Mouse (Mus musculus): ENCODE data around the gene Olfr1469.
"Not testable (repeated sequence)": the region's sequence is repeated elsewhere in the genome, so short reads cannot be mapped to it uniquely, and the experiment has no call there.

The Olfr1469 gene

DNA sequence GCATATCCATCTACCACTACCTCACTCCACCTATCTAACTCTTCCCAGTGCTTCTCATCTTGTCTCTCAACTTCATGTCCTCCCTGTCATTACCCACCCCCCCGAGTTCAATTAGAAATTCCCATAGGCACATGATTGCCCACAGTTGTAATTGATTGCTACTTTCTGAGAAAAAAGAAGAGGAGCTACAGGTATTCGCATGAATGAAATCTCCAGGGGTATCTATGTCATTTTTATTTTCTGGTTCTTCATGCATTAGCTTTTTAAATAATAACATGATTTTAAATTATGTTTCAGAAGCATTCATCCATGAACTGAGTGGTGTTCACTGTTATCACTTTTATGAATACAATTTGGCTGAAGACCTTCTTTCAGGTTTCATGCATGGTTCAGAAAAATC is at the start of gene Olfr1469:
Gene Olfr1469, plus strand, starts transcription at position 301 of the 400 bp plus-strand sequence.
- DNase-seq (ENCODE audit: low spot score in 2 of 2), result no peak

DNA sequence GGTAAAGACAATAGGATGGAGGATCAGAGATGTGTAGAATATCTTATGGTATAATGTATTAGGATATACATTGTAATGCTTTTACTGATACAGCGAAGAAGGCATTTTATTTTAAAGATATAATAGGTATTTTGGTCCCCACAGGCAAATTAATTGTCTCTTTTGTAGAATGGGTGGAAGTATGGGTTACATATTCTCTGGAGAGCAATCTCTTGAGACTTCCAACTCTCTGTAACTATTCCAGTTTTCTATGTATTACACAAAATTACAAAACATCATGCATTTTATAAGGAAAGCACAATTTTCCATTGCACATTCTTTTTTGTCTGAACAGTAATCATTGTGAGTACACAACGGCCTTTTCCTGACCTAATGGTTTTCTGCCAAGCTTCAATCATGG is 45.7 kb upstream of the Olfr1469 start, which contains the start of gene Olfr1467:
Gene Olfr1467, plus strand, starts transcription at position 301 of the 400 bp plus-strand sequence.
- DNase-seq (ENCODE audit: low spot score in 2 of 2), result no peak

DNA sequence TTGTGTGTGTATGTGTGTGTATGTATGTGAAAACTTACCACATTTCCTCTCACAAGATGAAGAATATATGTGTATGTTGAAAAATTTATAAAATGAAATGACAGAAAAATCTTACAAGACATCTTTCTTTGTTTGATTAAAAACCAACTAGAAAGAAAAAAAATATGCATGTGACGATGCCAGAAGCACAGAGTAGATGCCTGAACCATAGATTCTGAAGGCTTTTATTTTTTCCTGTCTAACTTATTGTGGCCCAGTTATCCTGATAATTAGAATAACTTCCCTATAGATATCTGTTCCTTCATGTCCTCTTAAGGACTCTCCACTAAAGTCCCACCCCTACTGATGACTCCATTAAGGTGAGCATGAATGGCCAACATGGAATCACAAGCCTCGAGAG is 35.5 kb downstream of the Olfr1469 start, which contains the start of gene Olfr1471:
Gene Olfr1471, plus strand, starts transcription at position 301 of the 400 bp plus-strand sequence.
- not testable (repeated sequence) for DNase-seq (ENCODE audit: low spot score in 2 of 2)

DNA sequence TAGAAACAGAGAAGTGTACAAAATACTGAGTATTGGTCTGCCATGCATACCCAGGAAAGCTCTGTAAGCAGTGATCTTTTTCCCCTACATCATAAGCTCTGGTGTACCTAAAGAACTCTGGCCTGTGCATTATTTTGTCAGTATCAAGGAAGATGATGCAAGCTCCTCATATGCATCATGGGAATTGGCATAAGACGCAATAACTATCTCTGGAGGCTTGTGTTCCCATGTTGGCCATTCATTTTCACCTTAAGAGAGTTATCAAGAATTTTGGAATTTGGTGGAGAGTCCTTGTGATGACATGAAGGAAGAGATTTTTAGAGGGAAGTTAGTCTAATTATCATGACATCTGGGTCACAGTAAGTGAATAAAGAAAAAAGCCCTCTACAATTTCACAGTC is 48.3 kb downstream of the Olfr1469 start, which contains the start of gene Olfr1472:
Gene Olfr1472, minus strand, starts transcription at position 101 of the 400 bp plus-strand sequence.
- DNase-seq (ENCODE audit: low spot score in 2 of 2), result no peak

All from cerebellum, postnatal 4 days (tissue).